Mouse (Mus musculus): ENCODE measurements around the gene Tor1aip2.
A peak's percentile ranks its signal among the peaks of the same experiment; 100 is the strongest.

Gene Tor1aip2

DNA sequence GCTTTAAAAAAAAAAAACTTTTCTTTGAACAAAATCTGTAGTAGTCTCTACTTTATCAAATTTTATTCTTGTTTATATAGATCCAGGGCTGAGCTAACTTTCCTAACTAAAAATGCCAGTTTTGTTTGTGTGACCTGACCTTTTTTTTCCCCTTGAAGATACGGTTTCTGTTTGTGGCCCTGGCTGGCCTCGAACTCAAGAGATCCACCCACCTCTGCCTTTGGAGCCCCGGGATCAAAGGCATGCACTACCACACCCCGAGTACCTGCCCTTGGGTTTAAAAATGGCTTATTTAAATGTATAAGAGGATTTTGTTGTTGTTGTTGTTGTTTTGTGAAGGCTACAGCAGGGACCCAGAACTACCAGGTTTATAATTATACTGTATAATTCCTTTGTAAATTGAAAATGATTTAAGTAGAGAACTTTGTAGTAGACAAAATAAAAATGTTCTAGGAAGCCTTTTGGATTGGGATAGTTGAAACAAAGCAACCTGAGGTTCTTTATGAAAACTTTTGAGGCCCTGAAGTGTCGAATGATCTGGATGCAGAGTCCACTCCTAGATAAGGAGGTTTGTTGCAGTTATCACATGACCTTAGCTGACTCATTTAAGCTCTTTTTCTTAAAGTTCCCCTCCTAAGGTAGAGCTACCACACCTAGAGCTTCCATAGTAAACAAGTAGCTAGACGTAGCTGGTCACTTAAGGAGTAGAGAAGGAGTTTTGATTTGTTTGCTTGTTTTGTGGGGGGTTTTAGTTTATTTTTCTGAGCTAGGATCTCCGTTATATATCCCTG is 6.4 kb downstream of the Tor1aip2 start:
- DNase-seq: no peak

DNA sequence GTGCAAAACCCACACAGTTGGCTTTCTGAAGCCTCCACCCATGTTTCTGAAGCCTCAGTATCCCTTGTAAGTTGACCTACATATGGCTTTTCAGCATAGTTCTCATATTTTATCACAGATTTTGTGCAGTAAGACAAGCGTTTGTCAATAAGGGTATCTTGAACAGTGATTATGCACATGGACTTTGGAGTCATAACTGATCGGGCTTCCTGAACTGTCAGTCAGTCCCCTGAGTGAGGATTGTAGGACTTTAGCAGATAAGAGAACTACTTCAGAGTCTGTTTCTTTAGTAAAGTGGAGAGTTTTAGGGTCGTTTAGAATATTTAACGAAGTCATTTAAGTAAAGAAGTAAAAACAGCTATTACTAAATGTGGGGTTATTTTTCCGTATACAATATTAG is 7.3 kb downstream of the Tor1aip2 start:
- no peak for DNase-seq

DNA sequence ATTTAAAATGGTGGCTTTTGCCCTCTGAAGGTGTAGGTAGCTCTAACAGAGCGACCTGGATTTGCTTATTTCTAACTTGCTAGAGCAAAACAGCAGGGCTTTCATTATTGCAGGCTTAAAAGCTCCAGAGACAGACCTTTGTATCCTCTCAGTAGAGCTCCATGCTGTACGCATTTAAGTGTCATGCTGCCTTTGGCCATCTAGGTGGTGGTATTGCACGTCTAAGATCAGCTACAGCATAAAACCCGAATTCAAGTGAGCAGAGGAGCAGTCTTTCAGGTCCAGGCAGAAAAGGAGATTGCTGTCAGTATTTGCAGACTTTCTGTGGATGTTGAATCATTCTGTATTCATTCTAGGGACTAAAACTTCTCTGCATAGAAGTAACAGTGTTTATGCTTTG is 7.8 kb downstream of the Tor1aip2 start:
- peak; percentile 68 for DNase-seq

DNA sequence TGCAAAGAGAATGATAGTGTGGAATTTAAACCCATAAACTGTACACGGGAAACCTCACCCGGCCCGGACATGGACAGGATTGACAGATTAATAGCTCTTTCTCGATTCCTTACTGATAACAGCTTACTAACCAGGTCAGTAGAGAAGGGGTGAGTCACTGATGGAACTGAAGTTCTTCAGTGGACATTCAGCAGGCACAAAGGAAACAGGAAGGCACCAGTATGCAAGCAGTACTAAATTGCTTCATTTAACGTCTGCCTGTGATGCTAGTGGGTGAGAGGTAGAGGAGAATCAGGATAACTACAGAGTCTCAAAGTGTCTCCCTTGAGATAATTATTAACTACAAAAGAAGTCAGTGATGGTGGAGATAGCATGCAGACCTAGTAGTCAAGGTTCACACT is 9.0 kb downstream of the Tor1aip2 start:
- DNase-seq: no peak

DNA sequence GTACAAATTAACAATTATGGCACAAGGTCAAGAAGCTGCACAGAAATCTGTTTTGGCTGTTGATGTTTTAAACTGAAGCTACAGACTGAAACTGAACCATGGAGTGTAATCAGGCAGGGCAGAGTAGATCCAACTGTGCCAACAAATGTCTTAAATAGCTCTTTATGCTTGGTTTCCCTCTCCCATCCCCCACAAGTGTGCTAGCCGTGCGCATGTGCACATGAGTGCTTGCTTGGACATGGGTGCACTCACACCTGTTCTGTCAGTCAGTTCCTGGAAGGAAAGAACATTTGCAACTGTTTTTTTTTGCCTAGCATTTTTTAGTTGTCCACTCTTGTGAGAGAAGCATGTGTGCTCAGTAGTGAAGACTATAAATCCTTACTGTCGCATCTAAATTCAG is 11.5 kb downstream of the Tor1aip2 start:
- no peak for DNase-seq

DNA sequence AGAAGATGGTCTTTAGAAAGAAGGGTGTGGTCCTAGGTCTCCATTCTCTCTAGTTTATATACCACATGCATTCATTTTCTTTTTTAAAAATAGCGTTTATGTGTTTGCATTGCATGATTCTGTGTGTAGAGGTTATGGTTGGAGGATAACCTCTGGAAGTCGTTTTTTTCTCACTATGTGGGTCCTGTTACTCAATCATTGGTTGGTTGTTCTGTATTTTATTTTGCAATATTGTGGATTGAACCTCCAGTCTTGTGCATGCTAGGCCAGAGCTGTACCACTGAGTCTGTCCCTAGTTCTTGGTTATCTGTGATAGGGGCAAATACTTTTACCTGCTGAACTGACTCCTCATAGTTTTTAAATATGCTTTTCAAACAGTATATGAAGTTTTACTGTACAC is 23.0 kb downstream of the Tor1aip2 start:
- DNase-seq: no peak

DNA sequence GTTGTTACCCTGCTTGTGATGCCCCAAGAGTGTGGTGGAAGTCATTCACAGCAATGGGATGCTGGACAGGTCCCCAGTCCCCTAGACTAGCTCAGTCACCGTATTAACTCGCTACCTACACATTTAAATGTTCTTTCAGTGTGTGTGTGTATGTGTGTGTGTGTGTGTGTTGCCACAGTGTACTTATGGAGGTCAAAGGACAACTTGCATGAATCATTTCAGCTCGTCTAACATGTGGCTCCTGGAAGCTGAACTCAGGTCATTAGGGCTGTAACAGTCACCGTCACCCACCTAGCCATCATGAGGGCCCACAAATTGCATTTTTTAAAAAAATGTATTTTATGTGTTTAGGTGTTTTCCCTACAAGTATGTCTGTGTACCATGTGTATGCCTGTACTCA is 27.0 kb downstream of the Tor1aip2 start:
- DNase-seq: no peak

DNA sequence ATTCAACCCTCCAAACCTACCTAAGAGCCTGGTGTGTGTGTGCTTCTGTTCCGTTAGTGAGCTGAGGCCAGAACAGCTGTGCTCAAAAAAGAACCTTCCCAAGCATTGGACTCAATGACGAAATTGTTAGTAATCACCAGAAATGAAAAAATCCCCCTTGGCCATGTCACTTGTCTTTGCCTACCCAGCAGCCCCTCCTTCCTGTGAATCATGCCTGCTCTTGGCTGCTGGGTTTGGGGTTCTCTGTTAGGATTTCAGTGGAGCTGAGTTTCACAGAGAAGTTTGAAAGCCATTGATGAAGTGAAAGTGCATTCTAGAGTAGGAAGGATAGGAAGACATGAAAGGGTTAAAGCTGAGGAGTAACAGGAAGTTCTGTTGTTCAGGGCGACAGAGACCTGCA is 30.9 kb downstream of the Tor1aip2 start:
- DNase-seq: no peak

DNA sequence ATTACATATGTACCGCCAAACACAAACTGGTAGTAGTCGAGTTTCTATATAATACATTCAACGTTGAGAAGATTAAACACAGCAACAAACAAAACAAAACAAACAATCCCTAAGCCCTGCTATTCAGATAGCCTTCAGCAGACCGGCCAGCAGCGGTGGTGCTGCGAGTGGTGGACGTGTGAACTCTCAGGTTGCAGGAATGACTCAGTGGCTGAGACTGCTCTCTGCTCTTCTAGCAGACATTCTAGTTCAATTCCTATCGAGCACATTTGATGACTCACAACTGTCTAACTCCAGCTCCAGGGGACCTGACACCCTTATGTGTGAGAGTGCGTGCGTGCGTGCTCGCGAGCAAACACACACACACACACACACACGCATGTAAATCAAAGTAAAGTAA is 34.9 kb downstream of the Tor1aip2 start:
- no peak for DNase-seq

DNA sequence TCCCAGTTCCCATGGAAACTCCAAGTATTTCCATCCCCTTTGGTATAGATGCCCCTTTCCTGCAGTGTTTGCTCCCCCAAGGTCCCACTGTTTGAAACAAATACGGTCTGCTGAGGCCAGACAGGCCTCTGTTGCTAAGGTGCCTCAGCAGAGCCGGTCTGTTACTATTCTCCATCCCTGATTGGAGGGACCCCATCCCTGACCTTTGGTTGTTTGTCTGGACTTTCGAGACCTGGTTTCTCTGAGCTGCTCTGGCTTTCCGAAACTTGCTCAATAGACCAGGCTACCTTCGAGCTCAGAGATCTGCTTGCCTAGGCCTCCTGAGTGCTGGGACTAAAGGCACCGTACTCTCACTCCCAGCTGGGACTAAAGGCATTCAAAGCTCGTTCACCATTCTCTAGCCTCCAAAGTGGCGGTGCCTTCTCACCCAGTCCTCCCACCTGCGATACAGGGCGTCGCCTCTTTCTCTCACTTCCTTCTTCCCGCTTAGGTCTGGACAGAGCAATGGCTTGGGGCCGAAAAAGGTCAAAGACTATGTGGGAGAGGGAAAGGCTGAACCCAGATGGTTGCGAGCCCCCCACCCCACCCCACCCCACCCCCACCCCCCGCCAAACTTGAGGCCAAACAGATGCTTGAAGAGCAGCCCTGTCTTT is 38.1 kb downstream of the Tor1aip2 start:
- DNase-seq: no peak

DNA sequence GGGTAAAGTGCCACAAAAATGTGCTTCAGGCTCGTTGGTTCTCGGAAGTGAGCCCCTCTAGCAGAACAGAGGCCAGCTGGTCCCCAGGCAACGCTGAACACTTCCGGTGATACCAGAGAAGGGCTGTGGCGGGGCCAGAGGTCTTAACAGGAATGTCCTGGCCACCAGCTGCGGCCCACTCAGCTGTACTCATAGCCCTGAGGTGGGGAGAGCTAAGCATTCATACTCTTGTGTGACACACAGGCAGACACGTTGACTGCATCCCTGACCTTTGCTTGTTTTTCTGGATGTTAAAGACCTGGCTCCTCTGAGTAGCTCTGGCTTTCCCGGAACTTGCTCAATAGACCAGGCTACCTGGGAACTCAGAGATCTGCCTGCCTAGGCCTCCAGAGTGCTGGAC is 39.4 kb downstream of the Tor1aip2 start:
- DNase-seq: peak; percentile 65

DNA sequence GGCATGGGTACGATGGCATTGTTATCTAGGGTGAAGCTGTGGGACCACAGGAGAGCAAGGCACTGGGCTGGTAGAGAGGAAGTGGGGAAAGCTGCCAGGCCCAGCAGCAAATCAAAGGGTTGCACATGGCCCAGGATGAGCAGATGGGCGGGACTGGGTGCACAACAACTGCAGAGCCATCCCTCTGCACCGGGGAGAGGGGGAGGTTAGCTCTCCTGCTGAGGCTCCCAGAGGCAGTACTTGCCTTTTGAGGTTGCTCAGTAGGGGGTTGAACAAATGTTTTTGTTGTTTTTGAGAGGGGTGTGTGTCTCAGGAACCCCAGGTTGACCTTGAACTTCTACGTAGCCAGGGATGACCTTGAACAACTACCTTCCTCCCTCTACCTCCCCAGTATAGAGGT is 41.3 kb downstream of the Tor1aip2 start:
- DNase-seq: no peak

DNA sequence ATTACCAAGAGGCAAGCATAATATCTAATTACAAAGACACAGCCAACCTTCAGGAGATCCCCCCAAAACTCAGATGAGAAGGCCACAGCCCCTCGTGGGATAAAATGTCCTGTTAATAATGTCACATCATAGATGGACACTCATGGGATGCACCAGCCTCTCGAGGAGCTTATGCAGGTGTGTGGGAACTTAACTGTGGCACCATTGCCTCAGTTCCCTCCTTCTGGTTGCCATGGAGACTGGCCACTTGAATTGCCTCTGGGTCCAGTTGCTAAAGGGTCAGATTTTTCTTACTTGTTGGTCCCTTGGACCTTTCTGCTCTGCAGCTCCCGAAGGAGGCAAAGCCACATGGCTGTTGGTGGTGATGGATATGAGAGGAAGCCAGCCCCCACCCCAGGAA is 42.5 kb downstream of the Tor1aip2 start:
- no peak for DNase-seq

DNA sequence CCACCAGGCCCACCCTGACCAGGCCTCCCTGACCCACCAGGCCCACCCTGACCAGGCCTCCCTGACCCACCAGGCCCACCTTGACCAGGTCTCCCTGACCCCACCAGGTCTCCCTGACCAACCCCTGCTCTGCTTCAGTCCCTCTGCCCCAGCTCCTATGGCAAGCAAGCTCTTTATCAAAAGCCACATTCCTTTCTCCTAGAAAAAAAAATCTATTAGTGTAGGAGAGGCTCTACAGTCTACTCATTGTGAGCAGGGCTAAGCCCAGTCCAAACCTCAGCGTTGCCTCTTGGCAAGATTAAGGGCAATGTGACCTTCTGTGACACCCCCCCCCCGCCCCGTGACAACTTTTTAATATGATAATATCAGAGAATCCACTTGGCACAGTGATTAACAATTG is 49.4 kb downstream of the Tor1aip2 start:
- DNase-seq: no peak

DNA sequence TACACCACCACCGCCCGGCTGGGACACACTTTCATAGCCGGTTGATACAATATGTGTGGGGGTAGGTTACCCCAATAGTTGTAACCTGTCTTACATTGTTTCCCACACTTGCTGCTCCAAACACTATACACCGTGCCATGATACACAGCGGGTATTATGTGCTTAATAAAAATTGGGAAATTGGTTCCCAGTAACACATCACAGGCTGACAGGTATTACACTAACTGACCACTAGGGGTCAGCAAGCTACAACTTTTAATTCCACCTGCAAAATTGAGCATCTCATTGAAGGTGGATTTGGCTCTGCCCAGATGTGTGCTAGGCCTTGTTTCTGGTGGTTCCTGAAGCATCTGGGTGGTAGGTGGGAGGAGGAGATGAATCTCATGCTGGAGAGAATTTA is 50.6 kb downstream of the Tor1aip2 start:
- peak; percentile 43 for DNase-seq

DNA sequence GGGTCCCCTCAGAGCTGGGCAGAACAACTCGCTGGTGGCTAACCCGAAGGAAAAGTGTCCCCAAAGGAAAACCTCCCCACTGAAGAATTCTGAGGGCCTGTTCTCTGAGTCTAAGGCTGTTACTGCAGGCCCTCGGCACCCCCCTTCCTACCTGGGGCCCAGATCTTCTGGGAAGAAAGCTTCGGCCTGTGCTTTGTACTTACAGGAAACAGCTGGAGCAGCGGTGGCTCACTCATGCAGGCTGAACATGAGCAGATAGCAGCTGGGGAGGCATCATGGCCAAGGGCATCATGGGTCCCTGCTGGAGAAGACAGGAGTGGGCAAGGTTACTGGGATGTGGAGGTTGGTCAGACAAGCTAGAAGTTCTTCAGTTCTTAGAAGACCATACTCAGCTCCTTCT is 52.4 kb downstream of the Tor1aip2 start:
- no peak for DNase-seq

DNA sequence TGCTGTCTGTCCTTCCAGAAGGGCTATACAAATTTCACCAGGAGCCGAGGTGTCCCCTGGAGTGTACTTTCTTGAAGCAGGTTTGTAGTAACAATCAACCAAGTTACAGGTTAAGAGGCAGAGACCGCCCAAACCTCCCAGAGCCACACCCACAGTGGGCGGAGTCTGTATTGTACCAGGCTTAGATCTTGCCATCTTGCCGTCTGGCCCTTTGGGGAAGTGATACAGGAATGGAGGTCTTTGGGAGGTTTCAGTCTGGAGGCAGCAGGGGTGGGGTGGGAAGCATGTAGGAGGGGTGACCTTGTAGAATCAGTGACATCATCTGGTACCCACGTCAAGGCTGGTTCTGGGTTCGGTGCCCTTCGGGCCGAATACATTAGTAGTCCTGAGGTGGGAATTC is 54.4 kb downstream of the Tor1aip2 start:
- no peak for DNase-seq

DNA sequence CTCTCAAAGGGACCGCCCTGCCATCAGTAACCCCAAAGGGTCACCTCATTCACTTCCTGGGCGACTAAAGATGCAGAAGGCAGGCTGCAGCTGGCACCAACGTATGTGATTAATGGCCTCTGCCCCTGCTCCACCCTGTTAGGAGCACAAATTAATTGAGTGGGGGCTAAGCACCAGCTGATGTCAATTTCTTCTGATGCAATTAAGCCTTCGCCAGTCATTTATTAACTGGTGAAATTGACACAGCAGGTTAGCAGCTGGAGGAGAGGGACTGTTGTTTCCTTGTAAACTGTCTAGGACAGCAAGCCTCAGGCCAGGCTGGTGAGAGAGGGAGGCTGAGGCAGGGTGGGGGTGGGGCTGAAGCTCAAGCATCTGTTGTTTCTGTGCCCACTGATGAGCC is 54.8 kb downstream of the Tor1aip2 start:
- no peak for DNase-seq

DNA sequence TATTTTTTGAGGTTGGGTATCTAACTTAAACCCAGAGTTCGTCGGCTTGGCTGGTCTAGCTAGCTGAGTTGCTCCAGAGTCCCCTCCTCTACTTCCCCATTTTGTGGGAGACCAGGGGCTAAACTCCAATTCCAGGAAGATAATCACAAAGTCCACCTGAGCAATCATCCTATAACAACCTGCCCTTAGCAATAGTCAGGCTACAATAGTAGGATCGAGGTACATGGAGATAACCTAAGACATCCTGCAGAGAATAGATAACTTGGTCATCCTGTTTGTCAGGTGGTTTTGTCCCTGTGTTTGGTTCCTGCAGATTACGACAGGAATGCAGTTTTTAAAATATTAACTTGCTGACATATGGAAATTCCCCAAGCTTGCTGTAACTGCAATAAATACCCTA is 56.6 kb downstream of the Tor1aip2 start:
- DNase-seq: no peak

DNA sequence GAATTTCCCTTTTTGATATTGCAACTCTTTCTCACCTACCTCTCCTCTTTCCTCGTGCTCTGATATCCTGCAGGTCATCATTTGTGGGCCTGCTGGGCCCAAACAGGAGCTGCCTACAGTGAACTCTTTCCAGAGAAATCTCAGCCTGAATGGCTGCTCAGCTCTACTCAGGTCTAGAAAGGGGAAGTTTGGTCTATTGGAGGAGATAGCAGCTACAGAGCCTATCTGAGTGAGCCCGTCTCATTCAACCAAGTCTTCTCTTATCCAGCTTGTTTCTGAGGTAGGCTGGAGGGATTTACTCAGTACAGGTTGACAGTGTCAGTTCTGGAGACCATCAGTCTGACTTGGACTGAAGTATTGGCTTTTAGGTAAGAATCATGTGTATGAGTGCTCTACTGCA is 68.6 kb downstream of the Tor1aip2 start:
- no peak for DNase-seq

DNA sequence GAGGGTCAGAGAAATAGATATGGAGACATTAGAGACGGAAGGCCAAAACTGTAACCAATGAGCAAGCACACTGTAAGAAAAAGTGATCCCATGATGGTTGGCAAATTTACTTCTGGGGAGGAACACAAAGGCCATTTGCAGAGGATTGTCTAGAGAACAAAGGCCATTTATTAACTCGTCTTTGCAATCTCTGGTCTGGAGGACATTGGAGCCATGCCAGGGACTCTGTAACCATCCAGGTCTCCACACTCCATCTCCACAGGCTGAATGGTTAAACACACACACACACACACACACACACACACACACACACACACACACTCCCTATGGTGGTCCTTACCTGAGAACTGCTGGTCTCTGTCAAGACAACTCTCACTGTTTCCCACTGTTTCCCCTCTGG is 70.2 kb downstream of the Tor1aip2 start:
- DNase-seq: no peak

DNA sequence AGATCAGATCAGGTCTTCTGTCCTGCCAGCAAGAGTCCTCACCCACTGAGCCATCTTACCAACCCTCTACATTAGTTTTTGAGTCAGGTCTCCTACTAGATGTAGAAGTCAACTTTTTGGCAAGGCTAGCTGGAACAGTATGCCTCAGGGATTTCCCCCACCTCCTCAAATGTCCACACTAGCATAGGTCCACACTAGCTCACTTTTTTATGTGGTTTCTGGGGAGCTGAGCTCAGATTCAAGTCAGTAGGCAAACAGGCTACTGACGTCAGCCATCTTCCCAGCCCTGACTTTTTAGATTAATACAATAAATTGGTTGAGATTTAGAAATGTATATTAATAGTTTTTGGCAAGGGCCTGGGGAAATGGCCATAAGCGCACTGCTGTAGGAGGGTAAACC is 72.2 kb downstream of the Tor1aip2 start:
- DNase-seq: no peak

DNA sequence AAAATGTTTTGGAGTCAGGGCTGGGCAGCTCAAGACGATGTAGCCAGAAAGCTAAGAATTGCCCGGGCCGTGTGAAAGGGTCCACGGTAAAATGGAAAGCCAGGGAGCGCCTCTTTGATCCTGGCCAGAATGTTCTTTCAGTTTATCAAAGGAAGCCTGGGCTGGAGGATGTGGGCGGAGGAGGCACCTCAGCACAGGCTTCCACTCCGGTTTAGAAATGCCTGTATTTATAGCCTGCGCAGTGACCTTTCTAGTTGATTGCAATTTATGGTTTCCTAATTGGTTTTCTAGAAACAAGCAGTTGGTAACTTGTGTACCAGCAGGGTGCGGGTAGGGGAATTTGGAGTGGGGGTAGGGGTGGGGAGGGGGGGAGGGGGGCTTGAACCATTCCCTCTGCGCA is 73.2 kb downstream of the Tor1aip2 start:
- no peak for DNase-seq

DNA sequence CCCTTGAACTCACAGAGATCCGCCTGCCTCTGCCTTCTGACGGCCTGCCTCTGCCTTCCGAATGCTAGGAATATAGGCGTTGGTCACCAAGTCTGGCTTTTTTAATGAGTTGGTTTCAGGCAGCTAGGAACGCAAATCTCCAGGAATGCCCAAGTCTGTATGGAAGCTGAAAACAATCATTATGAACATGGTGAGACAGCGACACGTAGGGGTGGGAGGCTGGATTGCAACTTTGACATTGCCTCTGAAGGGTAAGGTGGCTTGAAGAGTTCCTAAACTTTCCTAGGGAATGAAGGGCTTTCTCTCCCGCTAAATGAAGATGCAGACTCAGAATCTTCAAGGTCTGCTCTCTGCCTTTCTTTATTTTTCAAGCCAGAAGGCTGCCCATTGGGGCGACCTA is 75.9 kb downstream of the Tor1aip2 start:
- DNase-seq: no peak

DNA sequence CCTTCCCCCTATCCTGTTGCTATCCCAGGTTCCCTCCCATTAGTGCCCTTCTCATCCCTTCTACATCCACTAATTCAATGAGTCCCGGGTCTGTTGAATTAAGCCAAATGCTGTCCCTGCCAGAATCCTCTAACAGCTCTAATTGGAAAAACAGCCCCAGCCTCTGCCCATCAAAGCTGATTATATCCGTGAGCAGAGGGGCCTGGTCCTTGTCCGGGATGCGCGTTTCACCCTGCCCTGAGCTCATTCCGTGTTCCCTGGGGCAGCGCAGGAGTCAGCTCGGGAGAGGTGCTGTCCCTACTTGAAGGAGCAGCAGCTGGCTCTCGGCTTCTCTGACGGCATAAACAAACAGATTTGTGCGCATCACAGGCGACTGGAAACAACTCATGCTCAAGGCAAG is 76.5 kb downstream of the Tor1aip2 start:
- no peak for DNase-seq
